Mouse (Mus musculus) hindbrain, postnatal 0 days (tissue): ENCODE measurements around the gene Polr3gl. TPM values are rescaled to one million over a fixed set of nuclear protein-coding genes. Genes with fewer than 3 reads are reported as not detected.

Source experiments
- ATAC-seq: fragments of 200-750 bp; cut with Nextera tagmentation; 2 replicates; pipeline ENCODE4 v1.8.0; 2017; ENCODE audit warnings: mild to moderate bottlenecking, moderate TSS enrichment, moderate library complexity
- DNase-seq: peaks from one replicate; pipeline ENCODE4 v3.0.0-alpha.2; 2015; ENCODE audit warnings: low spot score
- H3K27ac ChIP-seq: fragments of 300-500 bp; sonication (generic); 2 replicates; pipeline ENCODE4 v1.5.1; 2014; ENCODE audit warnings: mild to moderate bottlenecking
- H3K27me3 ChIP-seq: fragments of 300-500 bp; sonication (generic); 2 replicates; pipeline ENCODE4 v1.6.1; 2014; ENCODE audit warnings: low read length, mixed read lengths; ENCODE audit not compliant: insufficient read depth
- H3K36me3 ChIP-seq: fragments of 300-500 bp; sonication (generic); 2 replicates; pipeline ENCODE4 v1.6.1; 2014; ENCODE audit warnings: low read length, mixed read lengths; ENCODE audit not compliant: insufficient read depth
- H3K4me1 ChIP-seq: fragments of 300-500 bp; sonication (generic); 2 replicates; pipeline ENCODE4 v1.6.1; 2014; ENCODE audit warnings: antibody characterized with exemption, low read length, mixed read lengths; ENCODE audit not compliant: insufficient read depth
- H3K4me2 ChIP-seq: fragments of 300-500 bp; sonication (generic); 2 replicates; pipeline ENCODE4 v1.6.1; 2014; ENCODE audit warnings: low read depth, mild to moderate bottlenecking, low read length, moderate library complexity, mixed read lengths
- H3K4me3 ChIP-seq: fragments of 300-500 bp; sonication (generic); 2 replicates; pipeline ENCODE4 v1.5.1; 2014; ENCODE audit warnings: low read length
- H3K9ac ChIP-seq: fragments of 300-500 bp; sonication (generic); replicated peaks from 2 replicates; pipeline ENCODE4 v1.6.1; 2014; ENCODE audit warnings: mild to moderate bottlenecking, low read length, moderate library complexity, mixed read lengths
- H3K9me3 ChIP-seq: fragments of 300-500 bp; sonication (generic); 2 replicates; pipeline ENCODE4 v1.6.1; 2016; ENCODE audit warnings: low read length, mixed read lengths
- CTCF ChIP-seq: IDR thresholded peaks from 2 replicates; pipeline ENCODE4 v1.5.1; 2016; ENCODE audit warnings: antibody characterized with exemption, control low read depth, low read depth
- WGBS: fragments of 180-500 bp; shearing (Covaris S2); extraction: QIAGEN DNeasy Blood & Tissue Kit; methylation state at CpG from one replicate; pipeline ENCODE4 v1.1.7; 2014; 5-methylcytosine and 5-hydroxymethylcytosine counted together
- polyA plus RNA-seq: library from polyadenylated mRNA; unstranded; fragments of >200 nt; fragmentation: Nextera tagmentation; extraction: Ambion mirVana; gene quantifications from 2 replicates; pipeline ENCODE4 v1.2.1, GENCODE M21; 2015
- total RNA-seq: library from RNA; depleted of rRNA; stranded (reverse); fragments of >200 nt; gene quantifications from 2 replicates; pipeline ENCODE4 v1.2.3, GENCODE M21; 2014

Gene Polr3gl
- total and polyA plus RNA-seq, 2 experiments from 2014 or later = 11.2 to 32.9 TPM

DNA sequence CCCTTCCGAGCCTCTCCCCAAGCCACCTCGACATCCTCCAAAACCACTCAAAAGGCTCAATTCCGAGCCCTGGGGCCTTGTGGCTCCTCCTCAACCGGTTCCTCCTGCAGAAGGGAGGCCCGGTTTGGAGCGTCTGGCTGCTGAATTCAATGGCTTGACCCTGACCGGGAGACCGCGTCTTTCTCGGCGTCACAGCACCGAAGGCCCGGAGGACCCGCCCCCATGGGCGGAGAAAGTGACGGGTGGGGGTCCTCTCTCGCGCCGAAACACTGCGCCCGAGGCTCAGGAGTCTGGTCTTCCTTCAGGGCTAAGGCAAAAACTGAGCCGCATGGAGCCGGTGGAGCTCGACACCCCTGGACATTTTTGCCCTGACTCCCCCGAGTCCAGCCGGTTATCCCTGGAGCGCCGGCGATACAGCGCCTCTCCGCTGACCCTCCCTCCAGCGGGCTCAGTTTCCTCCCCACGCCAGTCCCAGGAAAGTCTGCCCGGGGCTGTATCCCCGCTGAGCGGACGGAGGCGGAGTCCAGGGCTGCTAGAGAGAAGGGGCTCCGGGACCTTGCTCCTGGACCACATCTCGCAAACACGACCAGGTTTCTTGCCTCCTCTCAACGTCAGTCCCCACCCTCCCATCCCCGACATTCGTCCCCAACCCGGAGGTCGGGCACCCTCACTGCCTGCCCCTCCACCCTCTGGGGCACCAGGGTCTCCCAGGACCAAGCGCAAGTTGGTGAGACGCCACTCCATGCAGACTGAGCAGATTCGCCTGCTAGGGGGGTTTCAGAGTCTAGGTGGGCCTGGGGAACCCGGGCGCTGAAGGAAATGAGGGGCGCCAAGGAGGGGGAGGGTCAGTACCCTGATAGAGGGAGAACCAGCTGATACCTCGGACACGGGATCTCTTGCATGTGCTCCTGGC, 4.4 kb upstream of the Polr3gl start:
- H3K27me3 ChIP-seq = no peaks in the 10 kb centered on the region
- 1% methylated on average over 51 of the region's 54 CpGs for WGBS
- peak overlapping the region; percentile 69 for H3K9ac ChIP-seq
- no peak for ATAC-seq
- no peaks in the 10 kb centered on the region for H3K36me3 ChIP-seq
- TF ChIP-seq CTCF = no peak
- no peaks in the 10 kb centered on the region for H3K9me3 ChIP-seq
- H3K4me3 ChIP-seq = peak overlapping the region; percentile 52
- H3K4me1 ChIP-seq = peaks cover 36% of the 10 kb centered on the region
- DNase-seq = peak; percentile 79
- peak overlapping the region; percentile 81 for H3K4me2 ChIP-seq
- H3K27ac ChIP-seq = peak overlapping the region; percentile 77

GRCm38 (mm10) chr3:96597435-96597891, 3.5 kb upstream of the Polr3gl start:
- Histone ChIP-seq H3K27ac (peak overlapping the region; percentile 77), H3K9me3 (no peaks in the 10 kb centered on the region), H3K4me3 (peak overlapping the region; percentile 52), H3K4me2 (peak overlapping the region; percentile 81), H3K36me3 (no peaks in the 10 kb centered on the region), H3K4me1 (peaks cover 28% of the 10 kb centered on the region), H3K27me3 (no peaks in the 10 kb centered on the region), H3K9ac (peak overlapping the region; percentile 69)
- ATAC-seq (peak; percentile 0; the same call in 1 of the 2 replicates), DNase-seq (peak; percentile 60)
- WGBS = under 1% methylated on average over 40 of the region's 40 CpGs
- no peak for TF ChIP-seq CTCF

GRCm38 (mm10) chr3:96596855-96597254, 2.9 kb upstream of the Polr3gl start:
- no peak for ATAC-seq
- 2% methylated on average over 9 of the region's 12 CpGs for WGBS

DNA sequence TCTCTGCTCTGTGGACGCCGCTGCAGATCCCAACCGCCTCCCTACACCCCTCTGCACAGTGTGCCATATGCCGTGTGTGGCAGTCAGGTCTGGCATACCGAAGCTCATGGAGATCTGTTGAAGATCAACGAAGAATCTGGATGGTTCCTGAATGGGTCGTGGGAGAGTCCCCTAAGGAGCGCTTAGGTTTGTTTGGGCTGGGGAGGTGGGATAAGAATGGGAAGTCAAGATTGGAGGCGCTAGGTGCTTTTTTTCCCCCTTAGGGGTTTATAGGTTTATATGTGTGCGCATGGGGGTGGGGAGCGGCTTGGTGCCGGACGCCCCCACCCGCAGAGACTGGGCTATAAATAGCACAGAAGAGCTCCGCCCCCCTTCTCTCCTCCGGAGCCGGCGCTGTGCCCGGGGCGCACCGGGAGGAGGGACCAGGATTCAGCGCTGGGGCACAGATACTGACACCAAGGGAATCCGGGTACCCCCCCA, 2.3 kb upstream of the Polr3gl start, which contains the start of gene Ankrd34a:
Ankrd34a (plus strand) TSS at position 409 of the 480 bp plus-strand sequence.
- Histone ChIP-seq H3K4me2 (peak within 1 kb of the TSS; percentile 81), H3K27me3 (no peaks in the 10 kb centered on the region), H3K4me1 (peaks cover 27% of the 10 kb centered on the region), H3K36me3 (no peaks in the 10 kb centered on the region), H3K9me3 (no peaks in the 10 kb centered on the region), H3K27ac (peak within 1 kb of the TSS; percentile 77), H3K9ac (peak within 1 kb of the TSS; percentile 69), H3K4me3 (peak within 1 kb of the TSS; percentile 52)
- WGBS = under 1% methylated on average over 15 of the region's 23 CpGs
- DNase-seq = peak; percentile 68
- ATAC-seq = no peak
- TF ChIP-seq CTCF = no peak

More at GRCm38 (mm10) chr3:96596855-96597254, 2.9 kb upstream of the Polr3gl start:
- TF ChIP-seq CTCF = no peak
- H3K27ac ChIP-seq = peak overlapping the region; percentile 77
- no peaks in the 10 kb centered on the region for H3K36me3 ChIP-seq
- H3K9me3 ChIP-seq = no peaks in the 10 kb centered on the region
- H3K4me1 ChIP-seq = peaks cover 27% of the 10 kb centered on the region
- H3K4me2 ChIP-seq = peak overlapping the region; percentile 81
- peak overlapping the region; percentile 52 for H3K4me3 ChIP-seq
- H3K9ac ChIP-seq = peak overlapping the region; percentile 69
- H3K27me3 ChIP-seq = no peaks in the 10 kb centered on the region
- DNase-seq = peak; percentile 57

- WGBS = 19% methylated on average over 6 of the region's 6 CpGs
- Histone ChIP-seq H3K4me3 (peak overlapping the region; percentile 52), H3K27ac (peak overlapping the region; percentile 77)
Observed at GRCm38 (mm10) chr3:96595661-96596060, 1.7 kb upstream of the Polr3gl start.

DNA sequence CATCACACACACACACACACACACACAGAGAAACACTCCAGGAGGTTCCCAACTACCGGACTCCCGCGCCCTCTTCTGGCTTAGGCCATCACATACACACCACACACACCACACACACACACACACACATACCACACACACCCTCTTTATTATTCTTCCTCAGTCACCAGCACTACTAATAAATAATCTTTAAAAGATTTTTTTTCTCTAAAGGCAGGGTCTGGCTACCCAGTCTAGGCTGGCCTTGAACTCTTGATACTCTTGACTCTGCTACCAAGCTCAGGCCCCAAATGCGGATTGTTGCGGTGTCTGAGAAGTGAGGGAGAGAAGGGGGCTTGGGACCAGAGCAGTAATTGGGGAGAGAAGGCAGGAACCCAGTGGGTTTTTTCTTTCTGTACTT, 870 bp upstream of the Polr3gl start:
- no peaks in the 10 kb centered on the region for H3K36me3 ChIP-seq
- H3K4me3 ChIP-seq = no peak overlapping the region
- 79% methylated on average over 5 of the region's 5 CpGs for WGBS
- peaks cover 24% of the 10 kb centered on the region for H3K4me1 ChIP-seq
- H3K9me3 ChIP-seq = no peaks in the 10 kb centered on the region
- no peaks in the 10 kb centered on the region for H3K27me3 ChIP-seq
- no peak overlapping the region; the same call in 1 of the 2 replicates for H3K4me2 ChIP-seq
- DNase-seq = no peak
- H3K27ac ChIP-seq = no peak overlapping the region
- TF ChIP-seq CTCF = no peak; the same call in 1 of the 2 replicates
- no peak overlapping the region for H3K9ac ChIP-seq
- no peak for ATAC-seq

More at GRCm38 (mm10) chr3:96595661-96596060, 1.7 kb upstream of the Polr3gl start:
- peak; percentile 51 for DNase-seq
- Histone ChIP-seq H3K4me2 (peak overlapping the region; percentile 81), H3K9ac (peak overlapping the region; percentile 69; the same call in 1 of the 2 replicates), H3K36me3 (no peaks in the 10 kb centered on the region), H3K4me1 (peaks cover 27% of the 10 kb centered on the region), H3K27me3 (no peaks in the 10 kb centered on the region), H3K9me3 (no peaks in the 10 kb centered on the region)
- no peak for TF ChIP-seq CTCF
- no peak; the same call in 1 of the 2 replicates for ATAC-seq
